Mouse (Mus musculus): ENCODE measurements around the gene Nudt5. TPM values are rescaled to one million over a fixed set of nuclear protein-coding genes. Genes with fewer than 3 reads are reported as not detected.

Nudt5 gene
- polyA plus RNA-seq, 1 experiment from 2014 or later: 24.1 TPM

DNA sequence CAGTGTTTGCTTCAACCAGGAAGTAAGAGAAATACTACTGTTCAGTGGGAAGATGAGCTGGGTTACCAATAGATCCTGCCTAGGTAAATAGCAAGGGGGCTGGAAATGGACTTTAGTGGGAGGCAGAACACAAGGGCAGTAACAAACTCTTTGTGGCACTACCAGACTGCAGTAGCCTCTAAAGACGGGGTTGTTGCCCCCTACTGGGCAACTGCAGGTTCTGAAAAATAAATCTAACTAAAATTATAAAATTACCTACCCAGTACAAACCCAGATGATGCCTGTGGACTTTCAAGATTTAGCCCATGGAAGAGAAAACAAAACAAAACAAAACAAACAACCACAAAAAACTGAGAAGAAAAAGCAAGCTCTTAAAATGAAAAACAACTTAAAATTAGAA lies 20.6 kb upstream of the Nudt5 start:
- Histone ChIP-seq H3K27me3 (replicated peaks; ENCODE audit: control insufficient read depth, insufficient read depth, low read length) (no peaks in the 10 kb centered on the region), H3K36me3 (ENCODE audit: control insufficient read depth, insufficient read depth) (peaks cover 61% of the 10 kb centered on the region), H3K9ac (ENCODE audit: low read depth, low read length) (no peak overlapping the region), H3K9me3 (ENCODE audit: control insufficient read depth) (no peaks in the 10 kb centered on the region), H3K4me2 (replicated peaks; ENCODE audit: low read depth) (no peak overlapping the region), H3K4me1 (replicated peaks; ENCODE audit: control insufficient read depth, insufficient read depth, low read length) (no peaks in the 10 kb centered on the region), H3K27ac (ENCODE audit: low read depth, low read length) (no peak overlapping the region), H3K4me3 (ENCODE audit: low read depth, low read length) (no peak overlapping the region)
- no peak for ATAC-seq
- WGBS: 21% methylated on average over 1 of the region's 1 CpGs
- peak; percentile 63 for TF ChIP-seq CTCF (IDR thresholded peaks at IDR 0.05; ENCODE audit: low read depth)

- TF ChIP-seq CTCF (IDR thresholded peaks at IDR 0.05; ENCODE audit: low read depth): no peak
- H3K27me3 ChIP-seq (replicated peaks; ENCODE audit: control insufficient read depth, insufficient read depth, low read length): no peaks in the 10 kb centered on the region
- H3K27ac ChIP-seq (ENCODE audit: low read depth, low read length): no peak overlapping the region
- no peak overlapping the region for H3K9ac ChIP-seq (ENCODE audit: low read depth, low read length)
- peaks cover 56% of the 10 kb centered on the region for H3K36me3 ChIP-seq (ENCODE audit: control insufficient read depth, insufficient read depth)
- no peak overlapping the region for H3K4me3 ChIP-seq (ENCODE audit: low read depth, low read length)
- 68% methylated on average over 5 of the region's 5 CpGs for WGBS
- H3K4me1 ChIP-seq (replicated peaks; ENCODE audit: control insufficient read depth, insufficient read depth, low read length): no peaks in the 10 kb centered on the region
- no peak for ATAC-seq
- no peak overlapping the region for H3K4me2 ChIP-seq (replicated peaks; ENCODE audit: low read depth)
- H3K9me3 ChIP-seq (ENCODE audit: control insufficient read depth): no peaks in the 10 kb centered on the region
Measured at GRCm38 (mm10) chr2:5824685-5825084, 20.1 kb upstream of the Nudt5 start.

DNA sequence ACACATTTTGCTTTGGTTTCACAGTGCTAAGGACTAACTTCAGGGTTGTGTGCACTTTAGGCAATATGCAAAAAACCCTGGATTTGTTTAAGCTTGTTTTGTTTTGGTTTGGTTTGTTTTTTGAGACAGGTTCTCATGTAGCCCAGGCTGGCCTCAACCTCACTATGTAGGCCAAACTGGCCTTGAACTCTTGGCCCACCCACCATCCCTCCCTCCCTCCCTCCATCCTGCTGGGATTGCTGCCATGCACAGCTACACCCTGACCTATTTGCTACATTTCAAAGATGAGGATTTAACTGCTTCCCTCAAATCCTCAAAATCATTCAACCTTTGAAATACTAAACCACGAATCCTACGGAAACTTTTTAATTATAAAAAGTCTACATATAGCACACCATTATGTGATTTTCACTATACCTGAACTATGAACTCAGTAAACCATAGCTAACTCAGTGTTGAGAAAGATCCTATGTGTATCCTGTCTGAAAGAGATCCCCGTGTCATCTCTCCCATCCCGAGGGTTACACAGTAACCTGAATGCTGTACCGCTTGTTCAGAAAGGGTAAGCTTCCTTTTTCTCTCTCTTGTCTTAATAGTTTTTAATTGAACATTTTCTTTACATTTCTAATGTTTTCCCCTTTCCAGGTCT lies 19.4 kb upstream of the Nudt5 start:
- ATAC-seq: no peak
- no peak overlapping the region for H3K27ac ChIP-seq (ENCODE audit: low read depth, low read length)
- H3K4me2 ChIP-seq (replicated peaks; ENCODE audit: low read depth): no peak overlapping the region
- H3K4me3 ChIP-seq (ENCODE audit: low read depth, low read length): no peak overlapping the region
- peaks cover 53% of the 10 kb centered on the region for H3K36me3 ChIP-seq (ENCODE audit: control insufficient read depth, insufficient read depth)
- 93% methylated on average over 5 of the region's 5 CpGs for WGBS
- no peaks in the 10 kb centered on the region for H3K27me3 ChIP-seq (replicated peaks; ENCODE audit: control insufficient read depth, insufficient read depth, low read length)
- TF ChIP-seq CTCF (IDR thresholded peaks at IDR 0.05; ENCODE audit: low read depth): no peak
- no peak overlapping the region for H3K9ac ChIP-seq (ENCODE audit: low read depth, low read length)
- H3K4me1 ChIP-seq (replicated peaks; ENCODE audit: control insufficient read depth, insufficient read depth, low read length): no peaks in the 10 kb centered on the region
- no peaks in the 10 kb centered on the region for H3K9me3 ChIP-seq (ENCODE audit: control insufficient read depth)

DNA sequence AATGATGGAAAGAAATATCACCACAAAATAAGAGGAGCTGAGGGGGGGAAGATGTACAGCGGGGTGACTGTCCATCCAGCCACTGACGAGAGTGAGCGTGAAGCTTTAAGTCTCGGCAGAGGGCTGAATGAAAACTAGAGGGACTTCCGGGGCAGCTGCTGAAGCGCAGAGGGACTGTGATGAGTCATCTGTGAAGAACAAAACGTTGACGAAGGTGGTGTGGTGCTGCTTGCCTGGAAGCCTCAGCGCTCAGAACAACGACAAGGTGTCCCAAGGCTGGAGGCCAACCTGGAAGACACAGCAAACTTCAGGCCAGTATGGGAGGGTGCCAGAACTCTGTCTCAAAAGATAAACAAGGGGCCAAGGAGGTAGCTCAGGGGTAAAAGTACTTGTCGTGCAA lies 4.0 kb upstream of the Nudt5 start:
- no peak for ATAC-seq

DNA sequence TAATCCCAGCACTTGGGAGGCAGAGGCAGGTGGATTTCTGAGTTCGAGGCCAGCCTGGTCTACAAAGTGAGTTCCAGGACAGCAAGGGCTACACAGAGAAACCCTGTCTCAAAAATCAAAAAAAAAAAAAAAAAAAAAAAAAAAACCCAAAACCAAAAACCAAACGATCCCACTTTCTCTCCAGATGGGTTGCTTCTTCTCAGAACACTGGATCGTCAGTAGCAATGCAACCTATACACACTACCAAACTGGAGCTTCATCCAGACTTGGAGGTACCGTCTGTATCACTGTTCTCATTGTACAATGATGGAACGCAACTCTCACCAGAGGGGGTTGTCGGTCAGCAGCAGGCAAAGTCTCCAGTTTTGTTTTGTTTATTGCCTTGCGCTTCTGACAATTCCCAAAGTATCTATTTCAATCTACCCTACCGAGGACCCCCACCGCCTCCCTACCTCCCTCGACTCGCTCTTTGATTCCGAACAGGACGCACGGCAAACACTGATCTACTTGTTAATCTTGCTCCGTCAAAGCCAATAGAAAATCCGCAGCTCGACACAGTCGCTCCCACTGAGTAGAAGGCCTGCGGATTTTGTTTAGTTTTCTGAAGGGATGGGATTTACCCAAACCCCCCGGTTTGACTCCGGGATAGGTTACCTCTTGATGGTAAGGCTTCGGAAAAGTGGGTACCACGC lies 492 bp upstream of the Nudt5 start:
- peak overlapping the region; percentile 84 for H3K27ac ChIP-seq (ENCODE audit: low read depth, low read length)
- peak overlapping the region; percentile 76 for H3K4me2 ChIP-seq (replicated peaks; ENCODE audit: low read depth)
- TF ChIP-seq CTCF (IDR thresholded peaks at IDR 0.05; ENCODE audit: low read depth): peak; percentile 37
- H3K27me3 ChIP-seq (replicated peaks; ENCODE audit: control insufficient read depth, insufficient read depth, low read length): no peaks in the 10 kb centered on the region
- WGBS: 3% methylated on average over 23 of the region's 23 CpGs
- peak overlapping the region; percentile 86 for H3K9ac ChIP-seq (ENCODE audit: low read depth, low read length)
- peaks cover 29% of the 10 kb centered on the region for H3K36me3 ChIP-seq (ENCODE audit: control insufficient read depth, insufficient read depth)
- H3K4me3 ChIP-seq (ENCODE audit: low read depth, low read length): peak overlapping the region; percentile 83
- no peaks in the 10 kb centered on the region for H3K9me3 ChIP-seq (ENCODE audit: control insufficient read depth)
- ATAC-seq: no peak; the same call in 1 of the 2 replicates
- no peaks in the 10 kb centered on the region; the same call in 1 of the 2 replicates for H3K4me1 ChIP-seq (replicated peaks; ENCODE audit: control insufficient read depth, insufficient read depth, low read length)

More for the DNA sequence above, 4.0 kb upstream of the Nudt5 start:
- Histone ChIP-seq H3K9ac (ENCODE audit: low read depth, low read length) (no peak overlapping the region), H3K36me3 (ENCODE audit: control insufficient read depth, insufficient read depth) (peaks cover 49% of the 10 kb centered on the region), H3K4me2 (replicated peaks; ENCODE audit: low read depth) (no peak overlapping the region), H3K27ac (ENCODE audit: low read depth, low read length) (no peak overlapping the region), H3K4me1 (replicated peaks; ENCODE audit: control insufficient read depth, insufficient read depth, low read length) (no peaks in the 10 kb centered on the region), H3K27me3 (replicated peaks; ENCODE audit: control insufficient read depth, insufficient read depth, low read length) (no peaks in the 10 kb centered on the region), H3K9me3 (ENCODE audit: control insufficient read depth) (no peaks in the 10 kb centered on the region), H3K4me3 (ENCODE audit: low read depth, low read length) (no peak overlapping the region)
- WGBS: 93% methylated on average over 11 of the region's 11 CpGs
- no peak for TF ChIP-seq CTCF (IDR thresholded peaks at IDR 0.05; ENCODE audit: low read depth)

DNA sequence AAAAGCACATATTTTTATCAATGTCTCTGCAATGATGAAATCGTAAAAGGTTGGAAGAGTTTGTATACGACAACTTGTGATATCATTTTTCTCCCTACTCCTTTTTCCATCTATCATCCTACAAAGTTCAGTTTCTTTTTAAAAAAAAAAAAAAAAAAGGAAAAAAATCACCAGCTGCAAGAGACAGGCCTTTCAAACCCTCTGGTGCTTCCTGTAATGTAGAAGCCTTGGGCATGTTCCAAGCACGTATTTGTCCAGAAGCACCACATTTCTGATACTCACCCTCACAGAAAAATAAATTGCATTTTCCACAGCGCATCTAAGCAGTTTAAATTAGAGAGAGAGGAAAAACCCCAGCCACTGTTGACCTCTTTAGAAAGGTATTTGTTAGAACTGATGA lies 1.0 kb downstream of the Nudt5 start:
- WGBS: 18% methylated on average over 4 of the region's 4 CpGs

More for the DNA sequence above, 1.0 kb downstream of the Nudt5 start:
- no peaks in the 10 kb centered on the region; the same call in 1 of the 2 replicates for H3K4me1 ChIP-seq (replicated peaks; ENCODE audit: control insufficient read depth, insufficient read depth, low read length)
- no peak for TF ChIP-seq CTCF (IDR thresholded peaks at IDR 0.05; ENCODE audit: low read depth)
- peak overlapping the region; percentile 86 for H3K9ac ChIP-seq (ENCODE audit: low read depth, low read length)
- peak overlapping the region; percentile 84 for H3K27ac ChIP-seq (ENCODE audit: low read depth, low read length)
- H3K4me3 ChIP-seq (ENCODE audit: low read depth, low read length): peak overlapping the region; percentile 83
- H3K36me3 ChIP-seq (ENCODE audit: control insufficient read depth, insufficient read depth): peaks cover 15% of the 10 kb centered on the region
- no peak for ATAC-seq
- peak overlapping the region; percentile 76 for H3K4me2 ChIP-seq (replicated peaks; ENCODE audit: low read depth)
- no peaks in the 10 kb centered on the region for H3K9me3 ChIP-seq (ENCODE audit: control insufficient read depth)
- H3K27me3 ChIP-seq (replicated peaks; ENCODE audit: control insufficient read depth, insufficient read depth, low read length): no peaks in the 10 kb centered on the region
